Mouse (Mus musculus): ENCODE measurements around the gene Slc29a4.

GRCm38 (mm10) chr5:142739941-142740340 is 47.6 kb downstream of the Slc29a4 start:
- TF ChIP-seq CTCF (IDR thresholded peaks at IDR 0.05; ENCODE audit: low read depth) (no peak), EP300 (IDR thresholded peaks at IDR 0.05; ENCODE audit: low read depth) (no peak)

All from heart, postnatal 0 days (tissue).